Mouse (Mus musculus): ENCODE data around the gene Lingo2. TPM values are rescaled to one million over a fixed set of nuclear protein-coding genes. Genes with fewer than 3 reads are reported as not detected.
"Not testable (repeated sequence)": the region's sequence is repeated elsewhere in the genome, so short reads cannot be mapped to it uniquely, and the experiment has no call there.

Gene Lingo2
- polyA plus RNA-seq, 1 experiment from 2014 or later = 31.2 TPM

GRCm38 (mm10) chr4:35688498-35689240, 1262.9 kb downstream of the Lingo2 start:
- not testable (repeated sequence) for H3K4me1 ChIP-seq; H3K27ac ChIP-seq (replicated peaks); H3K4me3 ChIP-seq; H3K9me3 ChIP-seq; H3K9ac ChIP-seq (replicated peaks); H3K36me3 ChIP-seq; H3K27me3 ChIP-seq; H3K4me2 ChIP-seq (replicated peaks)
- WGBS = 33% methylated on average over 5 of the region's 5 CpGs
- ATAC-seq (replicated peaks) = peak; percentile 82

MicroRNAs encoded within 50 kb of the gene (microRNA counts, 519-probe panel; counts per million panel counts)
- 1,961 counts per million, percentile 22 among the panel's probes with 10 or more counts for microRNA mmu-miR-873
- microRNA mmu-miR-876-3p = 2,314 counts per million, percentile 44 among the panel's probes with 10 or more counts
- microRNA mmu-miR-876-5p = 1,213 counts per million, percentile 6 among the panel's probes with 10 or more counts

Small RNA genes within 50 kb of the gene (microRNA-seq; reads per million reads assigned to microRNA genes)
- not detected for gene Mir873a
- not detected for gene Mir873b
- gene Mir876 = not detected
